Mouse (Mus musculus) bone marrow macrophage, adult 2 months (primary cell): Measurements from ENCODE around the gene Rab15.

Experiments
- CTCF ChIP-seq: IDR thresholded peaks from 2 replicates; pipeline ENCODE4 v1.5.1; 2012; ENCODE audit warnings: low read depth, mild to moderate bottlenecking, low read length, moderate library complexity
- POLR2A ChIP-seq: IDR thresholded peaks from 2 replicates; pipeline ENCODE4 v1.6.1; 2012; ENCODE audit warnings: mild to moderate bottlenecking, low read depth, low read length, borderline replicate concordance

GRCm38 (mm10) chr12:76822002-76822650, 582 bp downstream of the Rab15 start:
- TF ChIP-seq POLR2A (no peak), CTCF (no peak)
